Mouse (Mus musculus) liver, adult 2 months (tissue): ENCODE data around the gene Dusp18.

Experiments
- CTCF ChIP-seq: fragments of 200-500 bp; IDR thresholded peaks from 2 replicates; pipeline ENCODE4 v1.5.1; 2011; ENCODE audit warnings: low read depth, low read length, control low read depth
- POLR2A ChIP-seq: fragments of 200-500 bp; IDR thresholded peaks from 2 replicates; pipeline ENCODE4 v1.6.1; 2011; ENCODE audit warnings: low read length, control low read depth; ENCODE audit not compliant: insufficient read depth; ENCODE audit errors: extremely low read depth

GRCm38 (mm10) chr11:3883711-3884110 is 11.3 kb upstream of the Dusp18 start:
- no peak for TF ChIP-seq POLR2A
- no peak for TF ChIP-seq CTCF
